Mouse (Mus musculus): Measurements from ENCODE around the gene Arsk. TPM values are rescaled to one million over a fixed set of nuclear protein-coding genes. Genes with fewer than 3 reads are reported as not detected.
A peak's percentile ranks its signal among the peaks of the same experiment; 100 is the strongest.

The Arsk gene
- polyA plus RNA-seq, 1 experiment, result 1.2 TPM

- TF ChIP-seq CTCF (IDR thresholded peaks at IDR 0.05; ENCODE audit: extremely low read depth, insufficient read length, insufficient replicate concordance, low read depth, low read length) (no peak), POLR2A (IDR thresholded peaks at IDR 0.05; ENCODE audit: low read depth, low read length) (no peak)
- 74% methylated on average over 4 of the region's 4 CpGs for WGBS
These were observed 38.9 kb downstream of the Arsk start for GRCm38 (mm10) chr13:76059591-76059990.

GRCm38 (mm10) chr13:76057267-76058069 lies 41.0 kb downstream of the Arsk start:
- Histone ChIP-seq H3K27ac (ENCODE audit: insufficient read depth, low read depth, low read length) (no peak overlapping the region), H3K36me3 (ENCODE audit: control insufficient read depth, insufficient read depth, low read length) (peaks cover 4% of the 10 kb centered on the region; the same call in 1 of the 2 replicates), H3K4me1 (ENCODE audit: control insufficient read depth, insufficient read depth, insufficient read length, low read length) (peaks cover 6% of the 10 kb centered on the region), H3K27me3 (ENCODE audit: control insufficient read depth, insufficient read depth, low read length) (peaks cover 20% of the 10 kb centered on the region), H3K4me3 (ENCODE audit: low read depth, low read length) (no peak overlapping the region)
- TF ChIP-seq POLR2A (IDR thresholded peaks at IDR 0.05; ENCODE audit: low read depth, low read length), result no peak
- no peak for TF ChIP-seq CTCF (IDR thresholded peaks at IDR 0.05; ENCODE audit: extremely low read depth, insufficient read length, insufficient replicate concordance, low read depth, low read length)
- WGBS, result 76% methylated on average over 10 of the region's 10 CpGs

More at GRCm38 (mm10) chr13:76059591-76059990, 38.9 kb downstream of the Arsk start:
- H3K27me3 ChIP-seq (ENCODE audit: control insufficient read depth, insufficient read depth, low read length), result peaks cover 18% of the 10 kb centered on the region
- peaks cover 4% of the 10 kb centered on the region; the same call in 1 of the 2 replicates for H3K36me3 ChIP-seq (ENCODE audit: control insufficient read depth, insufficient read depth, low read length)
- no peak overlapping the region for H3K4me3 ChIP-seq (ENCODE audit: low read depth, low read length)
- no peak overlapping the region for H3K27ac ChIP-seq (ENCODE audit: insufficient read depth, low read depth, low read length)
- peaks cover 6% of the 10 kb centered on the region for H3K4me1 ChIP-seq (ENCODE audit: control insufficient read depth, insufficient read depth, insufficient read length, low read length)

- WGBS, result 22% methylated on average over 10 of the region's 10 CpGs
- no peak for TF ChIP-seq CTCF (IDR thresholded peaks at IDR 0.05; ENCODE audit: extremely low read depth, insufficient read length, insufficient replicate concordance, low read depth, low read length)
- TF ChIP-seq POLR2A (IDR thresholded peaks at IDR 0.05; ENCODE audit: low read depth, low read length), result no peak
- peak within 1 kb of the TSS; percentile 57 for H3K4me3 ChIP-seq (ENCODE audit: low read depth, low read length)
These were observed 41.6 kb downstream of the Arsk start, which contains the start of gene Gpr150 for GRCm38 (mm10) chr13:76056896-76057266. Gpr150 (minus strand) TSS chr13:76056996.

GRCm38 (mm10) chr13:76056261-76056724 lies 42.2 kb downstream of the Arsk start:
- peaks cover 6% of the 10 kb centered on the region for H3K4me1 ChIP-seq (ENCODE audit: control insufficient read depth, insufficient read depth, insufficient read length, low read length)
- H3K27ac ChIP-seq (ENCODE audit: insufficient read depth, low read depth, low read length), result no peak overlapping the region
- H3K4me3 ChIP-seq (ENCODE audit: low read depth, low read length), result peak overlapping the region; percentile 57
- no peaks in the 10 kb centered on the region for H3K36me3 ChIP-seq (ENCODE audit: control insufficient read depth, insufficient read depth, low read length)
- H3K27me3 ChIP-seq (ENCODE audit: control insufficient read depth, insufficient read depth, low read length), result peaks cover 20% of the 10 kb centered on the region
- WGBS, result under 1% methylated on average over 34 of the region's 34 CpGs
- TF ChIP-seq CTCF (IDR thresholded peaks at IDR 0.05; ENCODE audit: extremely low read depth, insufficient read length, insufficient replicate concordance, low read depth, low read length), result peak; percentile 40; the same call in 1 of the 2 replicates
- TF ChIP-seq POLR2A (IDR thresholded peaks at IDR 0.05; ENCODE audit: low read depth, low read length), result no peak

More at GRCm38 (mm10) chr13:76056896-76057266, 41.6 kb downstream of the Arsk start, which contains the start of gene Gpr150:
- no peak within 1 kb of the TSS for H3K27ac ChIP-seq (ENCODE audit: insufficient read depth, low read depth, low read length)
- peaks cover 6% of the 10 kb centered on the region for H3K4me1 ChIP-seq (ENCODE audit: control insufficient read depth, insufficient read depth, insufficient read length, low read length)
- no peaks in the 10 kb centered on the region for H3K36me3 ChIP-seq (ENCODE audit: control insufficient read depth, insufficient read depth, low read length)
- peaks cover 20% of the 10 kb centered on the region for H3K27me3 ChIP-seq (ENCODE audit: control insufficient read depth, insufficient read depth, low read length)

- 2% methylated on average over 59 of the region's 59 CpGs for WGBS
- TF ChIP-seq POLR2A (IDR thresholded peaks at IDR 0.05; ENCODE audit: low read depth, low read length), result no peak
- TF ChIP-seq CTCF (IDR thresholded peaks at IDR 0.05; ENCODE audit: extremely low read depth, insufficient read length, insufficient replicate concordance, low read depth, low read length), result no peak
These were observed 42.8 kb downstream of the Arsk start for GRCm38 (mm10) chr13:76055391-76056232.

GRCm38 (mm10) chr13:76044971-76045370 lies 53.5 kb downstream of the Arsk start:
- H3K4me1 ChIP-seq (ENCODE audit: control insufficient read depth, insufficient read depth, insufficient read length, low read length), result no peaks in the 10 kb centered on the region
- H3K4me3 ChIP-seq (ENCODE audit: low read depth, low read length), result no peak overlapping the region
- TF ChIP-seq CTCF (IDR thresholded peaks at IDR 0.05; ENCODE audit: extremely low read depth, insufficient read length, insufficient replicate concordance, low read depth, low read length) (no peak), POLR2A (IDR thresholded peaks at IDR 0.05; ENCODE audit: low read depth, low read length) (no peak)
- H3K27ac ChIP-seq (ENCODE audit: insufficient read depth, low read depth, low read length), result no peak overlapping the region
- no peaks in the 10 kb centered on the region for H3K36me3 ChIP-seq (ENCODE audit: control insufficient read depth, insufficient read depth, low read length)
- no peaks in the 10 kb centered on the region for H3K27me3 ChIP-seq (ENCODE audit: control insufficient read depth, insufficient read depth, low read length)

More at GRCm38 (mm10) chr13:76055391-76056232, 42.8 kb downstream of the Arsk start:
- Histone ChIP-seq H3K27ac (ENCODE audit: insufficient read depth, low read depth, low read length) (no peak overlapping the region), H3K27me3 (ENCODE audit: control insufficient read depth, insufficient read depth, low read length) (peaks cover 23% of the 10 kb centered on the region), H3K4me1 (ENCODE audit: control insufficient read depth, insufficient read depth, insufficient read length, low read length) (peaks cover 6% of the 10 kb centered on the region), H3K4me3 (ENCODE audit: low read depth, low read length) (peak overlapping the region; percentile 57), H3K36me3 (ENCODE audit: control insufficient read depth, insufficient read depth, low read length) (no peaks in the 10 kb centered on the region)

Data from small intestine, adult 2 months (tissue).